Mouse (Mus musculus) kidney, adult 2 months (tissue): ENCODE measurements around the gene Phactr3.

Experiments
- CTCF ChIP-seq: fragments of 200-500 bp; conservative IDR thresholded peaks from 2 replicates; pipeline ENCODE4 v1.5.1; 2011; ENCODE audit warnings: low read depth, mild to moderate bottlenecking, control low read depth, low read length, moderate library complexity, mixed read lengths; ENCODE audit not compliant: insufficient read depth, insufficient read length
- POLR2A ChIP-seq: fragments of 200-500 bp; IDR thresholded peaks from one replicate; pipeline ENCODE4 v1.6.1; 2011; ENCODE audit warnings: low read depth, low read length, control low read depth

DNA sequence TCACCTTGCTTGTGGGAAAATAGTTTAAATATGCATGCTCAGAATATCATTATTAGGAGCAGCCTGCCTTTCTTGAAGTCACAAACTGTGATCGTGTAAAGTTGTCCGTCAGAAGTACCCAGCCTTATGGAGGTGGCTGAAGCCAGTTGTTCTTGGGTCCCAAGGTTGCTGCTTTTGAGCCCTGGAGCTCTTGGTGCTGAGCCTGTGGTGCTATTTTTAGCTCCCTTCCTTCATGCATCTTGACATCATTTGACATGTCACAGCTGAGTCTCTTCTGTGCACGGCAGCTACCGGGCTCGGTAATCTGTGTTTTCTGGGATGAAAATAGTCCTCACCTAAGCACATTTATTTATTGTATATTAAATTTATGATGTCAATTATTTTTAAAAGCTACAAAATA is 76.1 kb downstream of the Phactr3 start:
- TF ChIP-seq CTCF (no peak), POLR2A (no peak)
